Mouse (Mus musculus) kidney, adult 2 months (tissue): ENCODE data around the gene Gm20708. TPM values are rescaled to one million over a fixed set of nuclear protein-coding genes. Genes with fewer than 3 reads are reported as not detected.

Source experiments
- DNase-seq: peaks from one replicate; pipeline ENCODE4 v3.0.0; 2021
- H3K27ac ChIP-seq: fragments of 200-500 bp; 2 replicates; pipeline ENCODE4 v1.5.1; 2012; ENCODE audit warnings: low read depth, low read length, control low read depth, inconsistent platforms; ENCODE audit not compliant: insufficient read depth
- H3K27me3 ChIP-seq: fragments of 200-500 bp; replicated peaks from 2 replicates; pipeline ENCODE4 v1.6.1; 2012; ENCODE audit warnings: mild to moderate bottlenecking, moderate library complexity, low read length, inconsistent platforms; ENCODE audit not compliant: control insufficient read depth, insufficient read depth
- H3K36me3 ChIP-seq: fragments of 200-500 bp; 2 replicates; pipeline ENCODE4 v1.6.1; 2012; ENCODE audit warnings: mild to moderate bottlenecking, moderate library complexity, low read length, inconsistent platforms; ENCODE audit not compliant: control insufficient read depth, insufficient read depth
- H3K4me1 ChIP-seq: fragments of 200-500 bp; 2 replicates; pipeline ENCODE4 v1.6.1; 2011; ENCODE audit warnings: low read length; ENCODE audit not compliant: control insufficient read depth, insufficient read depth
- H3K4me3 ChIP-seq: fragments of 200-500 bp; 2 replicates; pipeline ENCODE4 v1.5.1; 2011; ENCODE audit warnings: mild to moderate bottlenecking, low read depth, low read length, control low read depth; ENCODE audit not compliant: insufficient read depth
- CTCF ChIP-seq: fragments of 200-500 bp; conservative IDR thresholded peaks from 2 replicates; pipeline ENCODE4 v1.5.1; 2011; ENCODE audit warnings: low read depth, mild to moderate bottlenecking, control low read depth, low read length, moderate library complexity, mixed read lengths; ENCODE audit not compliant: insufficient read depth, insufficient read length
- POLR2A ChIP-seq: fragments of 200-500 bp; IDR thresholded peaks from one replicate; pipeline ENCODE4 v1.6.1; 2011; ENCODE audit warnings: low read depth, low read length, control low read depth
- WGBS: fragments of 180-500 bp; shearing (Covaris S2); methylation state at CpG from one replicate; pipeline ENCODE4 v1.1.7; 2018; 5-methylcytosine and 5-hydroxymethylcytosine counted together
- polyA plus RNA-seq: library from polyadenylated mRNA; depleted of rRNA; stranded (reverse); fragments of >200 nt; gene quantifications from 2 replicates; pipeline ENCODE4 v1.2.3, GENCODE M21; 2012

The Gm20708 gene
- polyA plus RNA-seq, 1 experiment = 0.22 TPM

GRCm38 (mm10) chr11:117846640-117847039 lies 37.2 kb downstream of the Gm20708 start:
- peaks cover 22% of the 10 kb centered on the region for H3K4me1 ChIP-seq
- H3K4me3 ChIP-seq = no peak overlapping the region
- TF ChIP-seq CTCF (0 out of 2 replicates have a peak, but pooled peaks have one; percentile 12), POLR2A (no peak)
- peak; percentile 90 for DNase-seq
- H3K27me3 ChIP-seq = no peaks in the 10 kb centered on the region
- WGBS = 29% methylated on average over 5 of the region's 5 CpGs
- H3K27ac ChIP-seq = peak overlapping the region; percentile 88
- no peaks in the 10 kb centered on the region for H3K36me3 ChIP-seq

- peak; percentile 48 for DNase-seq
Observed at GRCm38 (mm10) chr11:117847593-117848215, 38.2 kb downstream of the Gm20708 start.

GRCm38 (mm10) chr11:117848271-117848984 lies 39.0 kb downstream of the Gm20708 start:
- no peaks in the 10 kb centered on the region for H3K27me3 ChIP-seq
- WGBS = 2% methylated on average over 19 of the region's 19 CpGs
- peak overlapping the region; percentile 90 for H3K4me3 ChIP-seq
- no peaks in the 10 kb centered on the region for H3K36me3 ChIP-seq
- peak; percentile 58 for DNase-seq
- peak overlapping the region; percentile 96 for H3K27ac ChIP-seq
- TF ChIP-seq POLR2A = no peak
- TF ChIP-seq CTCF = no peak
- peaks cover 22% of the 10 kb centered on the region for H3K4me1 ChIP-seq

More at GRCm38 (mm10) chr11:117847593-117848215, 38.2 kb downstream of the Gm20708 start:
- Histone ChIP-seq H3K36me3 (no peaks in the 10 kb centered on the region), H3K27ac (peak overlapping the region; percentile 96), H3K27me3 (no peaks in the 10 kb centered on the region), H3K4me3 (peak overlapping the region; percentile 90; the same call in 1 of the 2 replicates), H3K4me1 (peaks cover 22% of the 10 kb centered on the region)
- 55% methylated on average over 7 of the region's 7 CpGs for WGBS
- TF ChIP-seq POLR2A = no peak
- TF ChIP-seq CTCF = no peak

GRCm38 (mm10) chr11:117848985-117849671 lies 39.7 kb downstream of the Gm20708 start, which contains the start of gene Birc5:
Gene Birc5 (plus strand): TSS chr11:117849251.
- under 1% methylated on average over 51 of the region's 51 CpGs for whole genome bisulfite sequencing
- no peaks in the 10 kb centered on the region for H3K36me3 ChIP-seq
- H3K27ac ChIP-seq = peak within 1 kb of the TSS; percentile 96
- TF ChIP-seq POLR2A (peak; percentile 86), CTCF (no peak)
- peak within 1 kb of the TSS; percentile 90 for H3K4me3 ChIP-seq
- H3K4me1 ChIP-seq = peaks cover 22% of the 10 kb centered on the region
- no peaks in the 10 kb centered on the region for H3K27me3 ChIP-seq
- DNase-seq = peak; percentile 98

- 65% methylated on average over 3 of the region's 3 CpGs for WGBS
- Histone ChIP-seq H3K36me3 (no peaks in the 10 kb centered on the region), H3K27ac (no peak overlapping the region), H3K4me1 (peaks cover 6% of the 10 kb centered on the region; the same call in 1 of the 2 replicates), H3K27me3 (no peaks in the 10 kb centered on the region), H3K4me3 (no peak overlapping the region)
- no peak for TF ChIP-seq CTCF
- no peak for TF ChIP-seq POLR2A
- DNase-seq = no peak
Observed at GRCm38 (mm10) chr11:117852875-117853274, 43.4 kb downstream of the Gm20708 start.

- no peak for DNase-seq
- 92% methylated on average over 9 of the region's 9 CpGs for WGBS
- no peak for TF ChIP-seq CTCF
- TF ChIP-seq POLR2A = no peak
- no peaks in the 10 kb centered on the region for H3K27me3 ChIP-seq
- no peak overlapping the region for H3K27ac ChIP-seq
- H3K4me3 ChIP-seq = no peak overlapping the region
- no peaks in the 10 kb centered on the region; the same call in 1 of the 2 replicates for H3K4me1 ChIP-seq
- H3K36me3 ChIP-seq = no peaks in the 10 kb centered on the region
Observed at GRCm38 (mm10) chr11:117854241-117854640, 44.8 kb downstream of the Gm20708 start.
